Mouse (Mus musculus) lung, adult 2 months (tissue): ENCODE measurements around the gene Asxl2.

Source experiments
- CTCF ChIP-seq: fragments of 200-500 bp; IDR thresholded peaks from 2 replicates; pipeline ENCODE4 v1.5.1; 2011; ENCODE audit warnings: mild to moderate bottlenecking, low read length, control low read depth; ENCODE audit not compliant: insufficient read depth
- POLR2A ChIP-seq: fragments of 200-500 bp; IDR thresholded peaks from 2 replicates; pipeline ENCODE4 v1.6.1; 2011; ENCODE audit warnings: low read depth, mild to moderate bottlenecking, control low read depth, low read length, borderline replicate concordance; ENCODE audit errors: extremely low read depth

GRCm38 (mm10) chr12:3500071-3500470 lies 73.4 kb downstream of the Asxl2 start:
- no peak for TF ChIP-seq POLR2A
- TF ChIP-seq CTCF = no peak
